Mouse (Mus musculus) midbrain, embryonic 14.5 days (tissue): Measurements from ENCODE around the gene Zfp580. TPM values are rescaled to one million over a fixed set of nuclear protein-coding genes. Genes with fewer than 3 reads are reported as not detected.
A peak's percentile ranks its signal among the peaks of the same experiment; 100 is the strongest.
"Not testable (repeated sequence)": the region's sequence is repeated elsewhere in the genome, so short reads cannot be mapped to it uniquely, and the experiment has no call there.

Experiments
- ATAC-seq: fragments of 200-750 bp; cut with Nextera tagmentation; 2 replicates; pipeline ENCODE4 v1.8.0; 2017; ENCODE audit warnings: moderate number of reproducible peaks, moderate library complexity; ENCODE audit not compliant: low FRiP score, low TSS enrichment
- DNase-seq: peaks from one replicate; pipeline ENCODE4 v3.0.0-alpha.2; 2015
- H3K27ac ChIP-seq: fragments of 300-500 bp; sonication (generic); replicated peaks from 2 replicates; pipeline ENCODE4 v1.5.1; 2014; ENCODE audit warnings: mild to moderate bottlenecking, low read depth, low read length, moderate library complexity
- H3K27me3 ChIP-seq: fragments of 300-500 bp; sonication (generic); 2 replicates; pipeline ENCODE4 v1.6.1; 2014; ENCODE audit warnings: low read length, control low read depth, mixed read lengths; ENCODE audit not compliant: control insufficient read depth, insufficient read depth
- H3K36me3 ChIP-seq: fragments of 300-500 bp; sonication (generic); 2 replicates; pipeline ENCODE4 v1.6.1; 2014; ENCODE audit warnings: low read length, control low read depth; ENCODE audit not compliant: control insufficient read depth, insufficient read depth
- H3K4me1 ChIP-seq: fragments of 300-500 bp; sonication (generic); 2 replicates; pipeline ENCODE4 v1.6.1; 2014; ENCODE audit warnings: mild to moderate bottlenecking, antibody characterized with exemption, low read length, control low read depth; ENCODE audit not compliant: control insufficient read depth, insufficient read depth
- H3K4me2 ChIP-seq: fragments of 300-500 bp; sonication (generic); 2 replicates; pipeline ENCODE4 v1.6.1; 2014; ENCODE audit warnings: mild to moderate bottlenecking, low read length, moderate library complexity
- H3K4me3 ChIP-seq: fragments of 300-500 bp; sonication (generic); replicated peaks from 2 replicates; pipeline ENCODE4 v1.5.1; 2014; ENCODE audit warnings: low read depth, low read length
- H3K9ac ChIP-seq: fragments of 300-500 bp; sonication (generic); replicated peaks from 2 replicates; pipeline ENCODE4 v1.6.1; 2014; ENCODE audit warnings: mild to moderate bottlenecking, low read length, moderate library complexity
- H3K9me3 ChIP-seq: fragments of 300-500 bp; sonication (generic); 2 replicates; pipeline ENCODE4 v1.6.1; 2016; ENCODE audit warnings: low read length, control low read depth, mixed read lengths; ENCODE audit not compliant: control insufficient read depth
- WGBS: fragments of 180-500 bp; shearing (Covaris S2); extraction: QIAGEN DNeasy Blood & Tissue Kit; methylation state at CpG from one replicate; pipeline ENCODE4 v1.1.7; 2014; 5-methylcytosine and 5-hydroxymethylcytosine counted together
- polyA plus RNA-seq: library from polyadenylated mRNA; unstranded; fragments of >200 nt; fragmentation: Nextera tagmentation; extraction: Ambion mirVana; gene quantifications from 2 replicates; pipeline ENCODE4 v1.2.1, GENCODE M21; 2014

The Zfp580 gene
- polyA plus RNA-seq, 1 experiment from 2014 or later = 104 TPM

DNA sequence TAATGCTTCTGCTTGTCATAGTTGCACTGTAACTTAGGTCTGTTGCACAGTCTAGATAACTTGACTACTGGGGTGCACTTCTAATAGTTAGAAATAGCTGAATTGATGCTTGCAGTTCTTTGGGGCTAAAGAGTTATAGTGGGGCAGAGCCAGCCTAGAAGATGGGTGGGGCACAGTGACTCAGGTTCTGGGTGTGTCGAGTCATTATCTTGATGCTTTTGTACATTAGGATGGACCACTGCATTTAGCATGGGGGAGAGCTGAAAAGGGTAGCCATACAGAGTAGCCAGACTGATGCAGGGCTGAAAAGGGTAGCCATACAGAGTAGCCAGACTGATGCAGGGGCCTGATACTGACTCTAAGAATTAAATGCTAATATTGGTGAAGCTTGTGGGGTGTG is 22.2 kb downstream of the Zfp580 start:
- ATAC-seq = no peak

DNA sequence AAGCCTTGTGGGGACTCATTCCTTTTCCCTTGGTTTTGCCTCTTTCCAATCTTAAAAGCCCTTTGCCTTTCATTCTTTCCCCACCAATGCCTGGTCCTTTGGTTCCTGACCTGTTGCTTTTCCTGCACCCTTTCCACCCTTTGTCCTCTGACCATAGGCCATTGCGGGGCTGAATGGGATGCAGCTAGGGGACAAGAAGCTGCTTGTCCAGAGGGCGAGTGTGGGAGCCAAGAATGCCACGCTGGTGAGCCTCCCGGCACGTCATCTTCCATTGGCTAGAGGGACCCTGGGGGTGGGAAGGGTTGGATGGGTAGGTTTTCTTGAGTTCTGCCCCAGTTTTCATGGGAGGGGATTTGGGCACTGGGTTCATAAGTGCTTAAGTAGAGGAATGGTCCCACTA is 23.6 kb downstream of the Zfp580 start:
- Histone ChIP-seq H3K4me1 (no peaks in the 10 kb centered on the region), H3K9ac (no peak overlapping the region), H3K4me3 (no peak overlapping the region), H3K9me3 (no peaks in the 10 kb centered on the region), H3K4me2 (no peak overlapping the region), H3K36me3 (peaks cover 88% of the 10 kb centered on the region), H3K27me3 (no peaks in the 10 kb centered on the region), H3K27ac (no peak overlapping the region)
- DNase-seq (no peak), ATAC-seq (no peak)
- 95% methylated on average over 5 of the region's 5 CpGs for WGBS

More for the DNA sequence above, 22.2 kb downstream of the Zfp580 start:
- Histone ChIP-seq H3K9ac (no peak overlapping the region), H3K9me3 (no peaks in the 10 kb centered on the region), H3K36me3 (peaks cover 98% of the 10 kb centered on the region), H3K27ac (no peak overlapping the region), H3K27me3 (no peaks in the 10 kb centered on the region), H3K4me3 (no peak overlapping the region), H3K4me1 (no peaks in the 10 kb centered on the region), H3K4me2 (no peak overlapping the region)
- no peak for DNase-seq
- WGBS = 80% methylated on average over 1 of the region's 1 CpGs

DNA sequence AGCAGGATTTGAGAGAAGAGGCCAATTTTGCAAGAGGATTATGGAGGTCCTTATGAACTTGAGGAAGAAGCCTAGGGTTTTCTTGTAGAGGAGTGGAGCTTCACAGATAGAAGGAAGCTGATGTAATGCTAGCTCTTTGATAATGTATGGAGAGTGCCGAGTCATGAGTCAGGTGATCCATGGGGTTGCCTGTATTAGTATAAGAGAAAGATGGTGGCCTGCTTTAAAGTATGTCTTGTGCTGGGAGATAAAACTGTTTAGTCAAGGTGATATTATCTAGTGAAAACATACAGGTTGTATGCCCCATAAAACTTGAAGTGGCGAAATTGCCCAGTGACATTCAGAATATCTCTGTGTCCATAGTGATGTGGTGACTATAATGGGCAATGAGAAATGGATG is 25.6 kb downstream of the Zfp580 start:
- H3K9me3 ChIP-seq = no peaks in the 10 kb centered on the region
- H3K4me2 ChIP-seq = no peak overlapping the region
- no peak overlapping the region for H3K27ac ChIP-seq
- ATAC-seq = no peak
- peaks cover 13% of the 10 kb centered on the region for H3K4me1 ChIP-seq
- H3K4me3 ChIP-seq = no peak overlapping the region
- WGBS = 94% methylated on average over 2 of the region's 2 CpGs
- H3K9ac ChIP-seq = no peak overlapping the region
- no peaks in the 10 kb centered on the region for H3K27me3 ChIP-seq
- H3K36me3 ChIP-seq = peaks cover 69% of the 10 kb centered on the region
- no peak for DNase-seq

DNA sequence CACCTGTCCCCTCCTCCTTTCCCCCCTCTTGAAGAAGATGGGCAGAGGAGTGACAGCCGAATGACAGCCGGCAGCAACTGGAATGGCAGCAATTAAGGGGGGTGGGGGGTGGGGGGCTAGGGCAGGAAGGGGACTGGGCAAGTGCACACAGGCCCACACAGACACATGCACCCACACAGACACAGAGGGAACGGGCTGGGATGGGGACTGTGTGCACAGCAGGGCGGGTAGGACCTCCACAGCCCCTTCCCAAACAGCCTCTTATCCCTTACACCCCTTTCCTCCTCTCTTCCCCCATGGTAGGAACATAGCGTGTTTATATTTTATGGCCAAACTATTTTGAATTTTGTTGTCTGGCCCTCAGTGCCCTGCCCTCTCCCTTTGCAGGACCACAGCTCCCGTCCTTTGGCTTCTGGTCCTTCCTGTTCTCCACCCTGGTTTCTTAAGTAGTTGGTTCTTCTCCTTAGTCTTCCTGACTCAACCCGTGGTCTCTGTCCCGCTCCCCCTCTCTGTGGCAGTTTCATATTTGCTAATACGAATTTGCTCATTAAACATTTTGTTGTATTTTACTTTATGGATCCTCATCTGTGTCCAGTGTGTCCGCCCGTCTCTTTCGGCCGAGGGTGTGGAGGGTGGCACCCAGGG is 28.1 kb downstream of the Zfp580 start:
- H3K9ac ChIP-seq, H3K9me3 ChIP-seq, H3K27me3 ChIP-seq, DNase-seq: not testable (repeated sequence)
- Histone ChIP-seq H3K4me1 (peaks cover 21% of the 10 kb centered on the region), H3K27ac (peak overlapping the region; percentile 89), H3K4me3 (peak overlapping the region; percentile 85), H3K4me2 (peak overlapping the region; percentile 86), H3K36me3 (peaks cover 52% of the 10 kb centered on the region)
- 50% methylated on average over 9 of the region's 13 CpGs for WGBS
- ATAC-seq = peak; percentile 43

DNA sequence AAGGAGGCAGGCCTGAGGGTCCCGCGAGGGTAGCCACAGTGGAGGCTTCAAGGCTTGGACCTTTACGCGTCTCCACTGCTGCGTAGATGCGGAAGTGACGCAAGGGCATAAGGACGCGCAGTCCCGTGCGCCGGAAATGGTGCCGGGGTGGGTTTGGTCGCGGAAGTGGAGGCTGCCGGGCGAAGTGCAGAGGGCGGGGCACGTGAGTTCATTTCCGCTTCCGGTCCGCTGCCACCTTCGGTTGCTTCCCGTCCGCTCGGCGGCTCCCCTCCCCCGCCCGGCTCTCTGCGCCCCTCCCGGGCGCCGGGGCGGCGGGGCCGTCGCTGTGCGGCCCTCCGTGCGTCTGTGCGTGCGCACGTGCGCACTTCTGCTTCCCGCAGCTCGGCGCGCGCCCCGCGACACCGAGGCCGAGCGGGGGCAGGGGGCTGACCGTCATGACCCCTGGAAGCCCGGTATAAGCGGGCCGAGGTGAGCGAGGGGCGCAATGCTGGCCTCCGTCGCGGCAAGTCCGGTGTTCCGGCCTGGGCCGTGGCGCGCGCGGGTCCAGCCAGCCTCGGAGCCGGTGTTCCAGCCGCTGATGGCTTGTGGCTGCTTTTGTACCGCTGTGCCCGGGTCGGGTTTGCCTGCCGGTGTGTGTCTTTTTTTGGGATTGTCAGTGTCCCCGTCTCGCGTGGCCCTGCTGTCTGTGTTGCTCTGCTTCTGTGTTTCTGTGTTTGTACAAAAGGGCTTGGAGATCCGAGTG is 28.8 kb downstream of the Zfp580 start, which contains the start of gene Epn1:
Gene Epn1, plus strand, starts transcription at position 226 of the 742 bp plus-strand sequence.
- Histone ChIP-seq H3K36me3 (peaks cover 52% of the 10 kb centered on the region), H3K27me3 (no peaks in the 10 kb centered on the region)

DNA sequence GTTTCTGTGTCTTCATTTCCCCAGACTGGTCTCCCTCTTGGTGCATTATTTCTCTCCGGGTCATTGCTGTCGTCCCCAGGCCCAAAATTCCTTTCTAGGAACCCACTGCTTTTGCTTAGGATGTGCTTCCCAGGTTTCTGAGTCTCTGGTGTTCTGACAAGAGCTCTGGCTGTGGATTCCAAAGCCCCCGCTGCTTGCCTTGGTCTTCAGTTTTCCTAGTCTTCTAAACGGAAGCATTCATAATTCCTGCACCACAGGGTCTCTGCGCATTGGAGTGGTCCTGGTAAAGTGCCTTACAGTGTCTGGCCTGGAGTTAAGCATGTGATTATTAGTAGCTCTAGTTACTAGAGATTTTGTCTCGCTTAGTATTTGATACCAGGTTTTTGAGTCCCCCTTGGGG is 29.5 kb downstream of the Zfp580 start:
- peak overlapping the region; percentile 89 for H3K27ac ChIP-seq
- no peaks in the 10 kb centered on the region for H3K27me3 ChIP-seq
- no peaks in the 10 kb centered on the region for H3K9me3 ChIP-seq
- peaks cover 21% of the 10 kb centered on the region for H3K4me1 ChIP-seq
- H3K9ac ChIP-seq = peak overlapping the region; percentile 90
- peak; percentile 7 for DNase-seq
- ATAC-seq = no peak
- peak overlapping the region; percentile 86 for H3K4me2 ChIP-seq
- H3K36me3 ChIP-seq = peaks cover 52% of the 10 kb centered on the region
- peak overlapping the region; percentile 85 for H3K4me3 ChIP-seq
- whole genome bisulfite sequencing = 21% methylated on average over 6 of the region's 6 CpGs

More for the DNA sequence above, 28.8 kb downstream of the Zfp580 start, which contains the start of gene Epn1:
- H3K9ac ChIP-seq = peak within 1 kb of the TSS; percentile 90
- peaks cover 21% of the 10 kb centered on the region for H3K4me1 ChIP-seq
- DNase-seq (peak; percentile 99), ATAC-seq (peak; percentile 97)
- WGBS = under 1% methylated on average over 81 of the region's 81 CpGs
- H3K4me3 ChIP-seq = peak within 1 kb of the TSS; percentile 85
- H3K4me2 ChIP-seq = peak within 1 kb of the TSS; percentile 86
- peak within 1 kb of the TSS; percentile 89 for H3K27ac ChIP-seq
- no peaks in the 10 kb centered on the region for H3K9me3 ChIP-seq

DNA sequence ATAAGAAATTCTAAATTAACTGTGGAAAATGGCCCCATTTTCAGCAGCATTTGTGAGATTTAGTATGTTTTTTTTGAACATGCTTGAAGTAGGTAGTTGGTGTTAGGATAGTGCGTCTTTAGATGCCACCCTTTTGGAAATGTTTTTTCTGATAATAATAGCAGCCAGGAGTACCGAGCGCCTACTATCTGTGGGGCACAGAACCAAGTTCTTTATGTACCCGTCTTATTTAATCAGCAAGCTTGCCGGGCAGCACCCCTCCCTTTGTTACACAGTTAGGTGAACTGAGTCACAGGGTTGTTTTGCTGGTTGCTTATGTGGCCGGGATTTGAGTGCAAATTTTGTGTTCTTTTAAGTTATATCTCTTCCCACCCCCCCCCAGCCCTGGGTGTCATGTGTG is 29.9 kb downstream of the Zfp580 start:
- H3K27ac ChIP-seq = no peak overlapping the region
- H3K27me3 ChIP-seq = no peaks in the 10 kb centered on the region
- H3K9ac ChIP-seq = peak overlapping the region; percentile 90; the same call in 1 of the 2 replicates
- DNase-seq (no peak), ATAC-seq (no peak)
- H3K36me3 ChIP-seq = peaks cover 52% of the 10 kb centered on the region
- peak overlapping the region; percentile 86 for H3K4me2 ChIP-seq
- peak overlapping the region; percentile 85 for H3K4me3 ChIP-seq
- 75% methylated on average over 6 of the region's 6 CpGs for WGBS
- H3K4me1 ChIP-seq = peaks cover 21% of the 10 kb centered on the region
- no peaks in the 10 kb centered on the region for H3K9me3 ChIP-seq

DNA sequence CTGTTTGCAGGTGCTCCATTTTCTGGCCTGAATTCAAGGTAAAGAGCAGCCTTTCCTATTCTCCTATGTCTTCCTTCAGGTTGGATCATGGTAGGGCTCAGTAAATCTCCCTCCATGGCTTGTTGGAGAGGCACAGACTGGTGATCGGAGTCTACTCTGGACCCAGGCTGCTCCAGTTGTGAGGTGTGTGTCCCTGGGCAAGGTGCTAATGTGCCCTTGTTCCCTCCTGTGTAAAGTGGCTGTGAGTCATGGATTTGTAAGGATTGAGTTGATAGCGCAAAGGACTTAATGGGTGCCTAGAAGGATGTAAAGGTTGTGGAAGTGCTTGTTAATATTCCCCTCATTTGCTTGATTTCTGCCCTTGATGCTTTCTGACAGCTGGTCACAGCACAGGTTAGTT is 30.6 kb downstream of the Zfp580 start:
- Histone ChIP-seq H3K9me3 (no peaks in the 10 kb centered on the region), H3K27me3 (no peaks in the 10 kb centered on the region), H3K4me2 (peak overlapping the region; percentile 86), H3K36me3 (peaks cover 51% of the 10 kb centered on the region), H3K27ac (no peak overlapping the region), H3K4me1 (peaks cover 21% of the 10 kb centered on the region), H3K9ac (no peak overlapping the region), H3K4me3 (no peak overlapping the region)
- 95% methylated on average over 2 of the region's 2 CpGs for WGBS
- DNase-seq (no peak), ATAC-seq (no peak)
